Mouse (Mus musculus) heart, embryonic 13.5 days (tissue): ENCODE results near the gene Kif1a. TPM values are rescaled to one million over a fixed set of nuclear protein-coding genes. Genes with fewer than 3 reads are reported as not detected.
"Not testable (repeated sequence)": the region's sequence is repeated elsewhere in the genome, so short reads cannot be mapped to it uniquely, and the experiment has no call there.

ENCODE experiments used
- ATAC-seq: fragments of 200-750 bp; cut with Nextera tagmentation; 2 replicates; pipeline ENCODE4 v1.8.0; 2017; ENCODE audit warnings: moderate TSS enrichment; ENCODE audit not compliant: insufficient number of reproducible peaks, low FRiP score, low TSS enrichment; ENCODE audit errors: extremely low read depth
- H3K27ac ChIP-seq: fragments of 300-500 bp; sonication (generic); replicated peaks from 2 replicates; pipeline ENCODE4 v1.5.1; 2015; ENCODE audit warnings: moderate library complexity, mild to moderate bottlenecking, inconsistent platforms
- H3K27me3 ChIP-seq: fragments of 300-500 bp; sonication (generic); replicated peaks from 2 replicates; pipeline ENCODE4 v1.6.1; 2015; ENCODE audit warnings: mild to moderate bottlenecking, inconsistent platforms
- H3K36me3 ChIP-seq: fragments of 300-500 bp; sonication (generic); 2 replicates; pipeline ENCODE4 v1.6.1; 2015; ENCODE audit warnings: mild to moderate bottlenecking, inconsistent platforms
- H3K4me1 ChIP-seq: fragments of 300-500 bp; sonication (generic); 2 replicates; pipeline ENCODE4 v1.6.1; 2015; ENCODE audit warnings: inconsistent platforms
- H3K4me2 ChIP-seq: fragments of 300-500 bp; sonication (generic); 2 replicates; pipeline ENCODE4 v1.6.1; 2015; ENCODE audit warnings: inconsistent platforms, mild to moderate bottlenecking, moderate library complexity
- H3K4me3 ChIP-seq: fragments of 300-500 bp; sonication (generic); 2 replicates; pipeline ENCODE4 v1.5.1; 2015; ENCODE audit warnings: moderate library complexity, mild to moderate bottlenecking, inconsistent platforms
- H3K9ac ChIP-seq: fragments of 300-500 bp; sonication (generic); 2 replicates; pipeline ENCODE4 v1.6.1; 2015; ENCODE audit warnings: inconsistent platforms, mild to moderate bottlenecking, moderate library complexity
- H3K9me3 ChIP-seq: fragments of 300-500 bp; sonication (generic); 2 replicates; pipeline ENCODE4 v1.6.1; 2016; ENCODE audit warnings: inconsistent platforms
- WGBS: fragments of 180-500 bp; shearing (Covaris S2); methylation state at CpG from one replicate; pipeline ENCODE4 v1.1.7; 2015; ENCODE audit warnings: mixed read lengths; 5-methylcytosine and 5-hydroxymethylcytosine counted together
- polyA plus RNA-seq: library from polyadenylated mRNA; unstranded; fragments of >200 nt; fragmentation: Nextera tagmentation; extraction: Ambion mirVana; gene quantifications from 2 replicates; pipeline ENCODE4 v1.2.1, GENCODE M21; 2015

Kif1a gene
- polyA plus RNA-seq, 1 experiment from 2014 or later, result 9.7 TPM

- H3K27me3 ChIP-seq, result peaks cover 16% of the 10 kb centered on the region; the same call in 1 of the 2 replicates
- H3K4me2 ChIP-seq, result no peak overlapping the region
- H3K4me1 ChIP-seq, result peaks cover 33% of the 10 kb centered on the region
- H3K27ac ChIP-seq, result no peak overlapping the region
- no peak overlapping the region for H3K4me3 ChIP-seq
- no peaks in the 10 kb centered on the region for H3K9me3 ChIP-seq
- no peak for ATAC-seq
- H3K36me3 ChIP-seq, result no peaks in the 10 kb centered on the region
- WGBS, result 84% methylated on average over 17 of the region's 17 CpGs
- no peak overlapping the region for H3K9ac ChIP-seq
These were observed 118.7 kb downstream of the Kif1a start for GRCm38 (mm10) chr1:92982931-92983605.

GRCm38 (mm10) chr1:92981056-92981845 is 120.5 kb downstream of the Kif1a start:
- ATAC-seq, result no peak

GRCm38 (mm10) chr1:92979073-92979602 is 122.6 kb downstream of the Kif1a start:
- no peak overlapping the region for H3K27ac ChIP-seq
- H3K4me2 ChIP-seq, result peak overlapping the region; percentile 38
- ATAC-seq, result no peak
- no peak overlapping the region for H3K4me3 ChIP-seq
- peaks cover 22% of the 10 kb centered on the region for H3K27me3 ChIP-seq
- WGBS, result 16% methylated on average over 11 of the region's 11 CpGs
- peaks cover 53% of the 10 kb centered on the region for H3K4me1 ChIP-seq
- no peaks in the 10 kb centered on the region for H3K36me3 ChIP-seq
- no peaks in the 10 kb centered on the region for H3K9me3 ChIP-seq
- H3K9ac ChIP-seq, result 0 out of 2 replicates have a peak overlapping the region, but pooled peaks have one; percentile 14

More at GRCm38 (mm10) chr1:92981056-92981845, 120.5 kb downstream of the Kif1a start:
- WGBS, result 66% methylated on average over 7 of the region's 7 CpGs
- H3K4me1 ChIP-seq, result peaks cover 39% of the 10 kb centered on the region
- H3K4me3 ChIP-seq, result no peak overlapping the region
- H3K9ac ChIP-seq, result no peak overlapping the region
- peaks cover 22% of the 10 kb centered on the region for H3K27me3 ChIP-seq
- H3K27ac ChIP-seq, result peak overlapping the region; percentile 17; the same call in 1 of the 2 replicates
- H3K36me3 ChIP-seq, result no peaks in the 10 kb centered on the region
- no peaks in the 10 kb centered on the region for H3K9me3 ChIP-seq
- H3K4me2 ChIP-seq, result no peak overlapping the region

GRCm38 (mm10) chr1:92978645-92979044 is 123.1 kb downstream of the Kif1a start:
- Histone ChIP-seq H3K9me3 (no peaks in the 10 kb centered on the region), H3K36me3 (no peaks in the 10 kb centered on the region), H3K27me3 (peaks cover 22% of the 10 kb centered on the region), H3K27ac (no peak overlapping the region), H3K4me3 (no peak overlapping the region), H3K9ac (0 out of 2 replicates have a peak overlapping the region, but pooled peaks have one; percentile 14), H3K4me1 (peaks cover 57% of the 10 kb centered on the region), H3K4me2 (peak overlapping the region; percentile 38)
- ATAC-seq, result no peak
- 30% methylated on average over 7 of the region's 7 CpGs for WGBS

GRCm38 (mm10) chr1:92976141-92976566 is 125.6 kb downstream of the Kif1a start:
- no peak overlapping the region for H3K4me2 ChIP-seq
- no peaks in the 10 kb centered on the region for H3K9me3 ChIP-seq
- H3K27ac ChIP-seq, result peak overlapping the region; percentile 1; the same call in 1 of the 2 replicates
- 0 out of 2 replicates have a peak, but pooled peaks have one; percentile 28 for ATAC-seq
- peaks cover 22% of the 10 kb centered on the region for H3K27me3 ChIP-seq
- no peaks in the 10 kb centered on the region for H3K36me3 ChIP-seq
- WGBS, result 19% methylated on average over 6 of the region's 6 CpGs
- H3K4me3 ChIP-seq, result no peak overlapping the region
- H3K9ac ChIP-seq, result no peak overlapping the region
- peaks cover 63% of the 10 kb centered on the region for H3K4me1 ChIP-seq

GRCm38 (mm10) chr1:92972854-92973253 is 128.9 kb downstream of the Kif1a start:
- no peak overlapping the region for H3K4me3 ChIP-seq
- no peak for ATAC-seq

GRCm38 (mm10) chr1:92971879-92972795 is 129.6 kb downstream of the Kif1a start:
- 70% methylated on average over 7 of the region's 7 CpGs for WGBS
- no peaks in the 10 kb centered on the region for H3K9me3 ChIP-seq
- H3K4me3 ChIP-seq, result no peak overlapping the region
- H3K36me3 ChIP-seq, result no peaks in the 10 kb centered on the region
- H3K4me2 ChIP-seq, result no peak overlapping the region
- peaks cover 35% of the 10 kb centered on the region for H3K4me1 ChIP-seq
- 0 out of 2 replicates have a peak overlapping the region, but pooled peaks have one; percentile 45 for H3K27ac ChIP-seq
- H3K27me3 ChIP-seq, result no peaks in the 10 kb centered on the region
- ATAC-seq, result no peak
- H3K9ac ChIP-seq, result no peak overlapping the region

More at GRCm38 (mm10) chr1:92972854-92973253, 128.9 kb downstream of the Kif1a start:
- Histone ChIP-seq H3K27ac (0 out of 2 replicates have a peak overlapping the region, but pooled peaks have one; percentile 45), H3K4me2 (no peak overlapping the region), H3K36me3 (no peaks in the 10 kb centered on the region), H3K9ac (no peak overlapping the region), H3K4me1 (peaks cover 35% of the 10 kb centered on the region), H3K9me3 (no peaks in the 10 kb centered on the region), H3K27me3 (peaks cover 6% of the 10 kb centered on the region)
- 30% methylated on average over 1 of the region's 1 CpGs for WGBS

GRCm38 (mm10) chr1:92970791-92971190 is 131.0 kb downstream of the Kif1a start:
- 79% methylated on average over 6 of the region's 6 CpGs for WGBS
- not testable (repeated sequence) for ATAC-seq, H3K4me3 ChIP-seq, H3K36me3 ChIP-seq, H3K9ac ChIP-seq, H3K9me3 ChIP-seq, H3K27ac ChIP-seq, H3K4me2 ChIP-seq, H3K27me3 ChIP-seq
- H3K4me1 ChIP-seq, result peaks cover 24% of the 10 kb centered on the region
